Mouse (Mus musculus) urinary bladder, adult 18-20 months (tissue): ENCODE measurements around the gene Trim43a.
A peak's percentile ranks its signal among the peaks of the same experiment; 100 is the strongest.
"Not testable (repeated sequence)": the region's sequence is repeated elsewhere in the genome, so short reads cannot be mapped to it uniquely, and the experiment has no call there.

Experiments
- DNase-seq, 2 experiments: peaks; one replicate each; pipeline ENCODE4 v3.0.0; 2022; ENCODE audit warnings: low spot score in 2 of 2, mixed read lengths in 2 of 2

Trim43a gene

DNA sequence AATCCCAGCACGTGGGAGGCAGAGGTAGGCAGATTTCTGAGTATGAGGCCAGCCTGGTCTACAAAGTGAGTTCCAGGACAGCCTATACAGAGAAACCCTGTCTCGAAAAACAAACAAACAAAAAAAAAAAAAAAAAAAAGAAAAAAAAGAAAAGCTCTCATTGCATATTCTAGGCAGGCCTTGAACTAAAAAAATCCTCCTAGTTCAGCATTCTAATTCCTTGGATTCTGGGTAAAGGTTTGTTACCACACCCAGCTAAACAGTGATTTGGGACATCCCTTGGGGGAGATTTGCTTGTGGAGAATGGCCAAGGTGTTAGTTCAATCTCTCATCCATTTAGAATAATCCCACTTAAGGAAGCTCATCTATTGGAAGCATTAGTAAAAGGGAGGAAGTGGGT lies at the start of gene Trim43a:
Trim43a (plus strand) TSS at position 301 of the 400 bp plus-strand sequence.
- not testable (repeated sequence) for DNase-seq

DNA sequence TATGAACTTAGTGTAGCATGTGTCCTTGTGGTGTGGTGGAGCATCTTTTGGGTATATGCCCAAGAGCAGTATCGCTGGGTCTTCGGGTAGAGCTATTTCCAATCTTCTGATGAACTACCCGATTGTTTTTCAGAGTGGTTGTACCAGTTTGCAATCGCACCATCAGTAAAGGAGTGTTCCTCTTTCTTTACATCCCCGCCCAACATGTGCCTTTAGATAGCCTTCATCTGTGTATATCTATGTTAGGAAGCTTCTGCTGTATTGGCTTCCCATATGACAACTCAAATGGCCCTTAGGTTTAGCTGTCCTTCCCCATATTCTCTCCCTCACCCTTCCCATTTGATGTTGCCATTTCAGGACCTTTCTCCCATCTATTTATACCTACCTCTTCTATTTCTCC lies 46.6 kb upstream of the Trim43a start:
- no peak for DNase-seq

DNA sequence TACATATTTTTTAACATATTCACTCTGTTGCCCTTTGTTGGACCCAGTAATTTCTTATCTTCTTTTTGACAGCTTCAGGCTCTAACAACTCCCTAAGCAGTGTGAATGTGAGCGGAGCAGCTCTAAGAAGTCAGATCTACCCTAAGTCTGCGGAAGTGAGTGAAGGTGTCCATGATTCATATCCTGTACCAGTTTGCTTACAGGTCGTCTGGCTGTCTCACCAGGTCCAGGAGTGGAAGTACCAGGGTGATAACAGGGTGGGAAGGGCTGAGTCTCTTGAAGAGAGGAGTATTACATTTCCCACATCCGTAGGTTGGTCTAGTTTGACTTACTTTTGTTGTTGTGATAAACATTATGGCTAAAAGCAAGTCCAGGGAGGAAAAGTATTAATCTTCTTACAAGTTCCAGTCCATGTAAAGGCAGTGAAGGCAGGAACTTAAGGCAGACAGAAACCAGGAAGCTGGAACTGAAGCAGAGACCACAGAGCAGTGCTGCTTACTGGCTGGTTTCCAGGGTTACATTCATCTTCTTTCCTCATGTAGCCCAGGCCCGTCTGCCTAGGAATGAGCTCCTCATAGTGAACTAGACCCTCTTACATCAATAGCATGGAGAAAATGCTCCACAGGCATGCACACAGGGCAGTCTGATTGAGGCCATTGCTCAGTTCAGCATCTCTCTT lies 41.0 kb upstream of the Trim43a start:
- DNase-seq = no peak

DNA sequence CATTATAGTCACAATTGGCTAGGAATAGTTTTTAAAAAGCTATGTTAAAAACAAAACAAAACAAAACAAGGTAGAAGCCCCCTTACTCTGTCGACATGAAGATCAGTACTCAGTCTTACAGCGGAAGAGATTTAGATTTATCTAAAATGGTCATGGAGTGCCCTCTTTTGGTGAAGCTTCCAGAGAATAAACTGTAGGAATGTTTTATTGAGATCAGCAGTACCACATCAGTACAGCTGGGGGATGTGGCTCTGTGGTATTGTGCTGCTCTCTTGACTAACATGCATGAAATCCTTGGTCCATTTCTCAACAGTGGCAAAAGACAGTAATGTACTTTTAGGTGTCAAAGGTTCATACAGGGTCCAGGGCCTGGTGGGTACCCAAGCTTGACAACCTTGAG lies 37.9 kb upstream of the Trim43a start:
- no peak for DNase-seq

DNA sequence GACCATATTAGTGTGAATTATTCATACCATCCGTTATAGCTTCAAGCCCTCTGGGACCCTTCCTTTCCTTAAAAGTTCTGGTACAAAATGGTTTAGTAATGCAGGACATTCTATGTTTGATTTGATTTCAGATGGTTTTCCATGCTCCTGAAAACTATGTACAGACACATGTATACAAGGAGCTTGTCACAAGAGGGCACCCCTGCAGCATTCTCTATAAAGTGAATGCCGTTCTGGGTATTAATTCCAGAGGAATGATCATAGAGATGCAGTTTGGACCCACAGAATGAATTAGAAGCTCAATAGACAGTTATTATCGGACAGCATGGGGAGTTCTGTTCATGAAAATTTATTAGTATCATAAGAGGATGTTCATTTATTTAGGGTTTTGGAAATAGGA lies 35.2 kb upstream of the Trim43a start:
- DNase-seq = no peak

DNA sequence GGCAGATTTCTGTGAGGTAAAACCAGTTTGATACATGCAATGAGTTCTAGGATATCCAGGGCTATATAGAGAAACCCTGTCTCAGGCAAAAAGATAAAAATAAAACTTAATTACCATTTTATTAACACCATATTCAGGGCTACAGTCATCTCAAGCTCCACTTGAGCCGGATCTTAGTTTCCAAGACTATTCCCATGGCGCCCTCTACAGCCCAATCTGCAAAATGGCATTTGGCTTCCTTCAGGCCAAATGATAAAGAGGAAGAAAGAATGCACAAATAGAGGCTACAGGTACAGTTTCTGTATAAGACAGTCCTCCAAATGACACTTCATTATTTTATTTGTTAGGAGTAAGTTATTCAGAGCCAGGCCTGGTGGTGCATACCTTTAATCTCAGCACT lies 34.5 kb upstream of the Trim43a start:
- peak; percentile 20 to 28 for DNase-seq

DNA sequence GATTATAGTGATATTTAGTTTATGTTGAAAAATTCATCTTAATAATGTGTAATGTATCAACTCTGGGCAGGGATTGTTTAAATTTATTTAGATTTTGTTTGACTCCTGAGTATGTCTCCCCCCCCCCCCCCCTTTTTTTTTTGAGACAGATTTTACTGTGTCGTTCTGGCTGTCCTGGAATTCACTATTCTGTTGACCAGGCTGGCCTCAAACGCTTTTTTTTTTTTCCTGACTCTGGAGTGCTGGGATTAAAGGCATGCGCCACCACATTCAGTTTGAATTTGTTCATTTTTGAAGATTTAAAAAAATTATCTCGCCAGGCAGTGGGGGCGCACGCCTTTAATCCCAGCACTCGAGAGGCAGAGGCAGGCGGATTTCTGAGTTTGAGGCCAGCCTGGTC lies 34.0 kb upstream of the Trim43a start:
- DNase-seq = no peak

DNA sequence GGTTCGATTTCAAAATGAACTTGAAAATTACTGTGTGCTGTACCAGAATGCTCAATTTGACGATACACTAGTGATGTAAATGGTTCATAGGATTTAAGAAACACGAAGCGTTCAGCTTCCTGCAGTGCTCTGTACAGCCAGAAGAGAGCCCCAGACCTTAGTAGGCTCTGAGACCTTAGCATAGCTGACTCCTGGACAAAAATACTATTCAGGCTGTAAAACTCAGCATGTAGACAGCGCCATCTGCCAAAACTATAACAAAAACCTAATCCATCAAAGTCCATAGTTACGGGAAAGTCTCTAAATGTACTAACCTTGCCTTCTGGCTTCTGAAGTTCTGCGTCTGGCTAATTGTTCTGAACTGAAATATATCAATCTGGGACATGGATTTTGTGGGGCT lies 33.4 kb upstream of the Trim43a start:
- DNase-seq = no peak

DNA sequence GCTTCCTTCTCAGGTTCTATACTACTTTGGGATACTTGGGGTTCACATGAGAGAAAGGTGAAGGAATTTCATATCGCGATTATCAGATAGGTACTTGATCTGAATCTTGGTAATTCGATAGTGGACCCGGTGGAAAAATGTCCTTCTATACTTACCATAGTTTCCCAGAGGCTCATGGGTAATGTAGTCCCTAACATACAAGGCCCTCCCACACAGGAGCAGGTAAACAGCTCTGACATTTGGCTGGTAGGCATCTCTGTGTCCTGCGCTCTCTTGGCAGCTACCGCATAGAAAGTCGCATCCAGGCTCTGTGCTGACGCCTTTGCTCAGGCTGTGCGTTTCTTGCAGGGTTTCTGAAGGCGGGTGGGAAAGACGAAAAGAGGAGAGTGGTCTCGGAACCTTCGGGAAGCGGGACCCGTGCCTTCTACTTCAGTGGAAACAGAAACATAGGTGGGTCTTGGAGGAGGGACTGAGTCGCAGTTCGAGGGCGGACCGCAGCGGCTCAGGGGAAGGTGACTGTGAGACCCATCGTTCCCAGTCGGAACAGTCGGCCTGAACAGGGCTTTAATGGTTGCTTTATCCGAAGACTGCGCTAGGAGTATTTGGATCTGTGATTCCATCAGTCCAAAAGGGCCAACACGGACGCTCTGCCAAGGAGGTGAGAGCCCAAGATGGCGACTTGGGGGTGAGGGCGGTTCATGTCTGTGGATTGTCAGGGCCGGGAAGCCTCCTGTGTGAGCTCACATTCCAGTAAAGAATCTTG lies 32.7 kb upstream of the Trim43a start, which contains the start of gene Zfp949:
Zfp949 (plus strand) TSS at position 170 of the 763 bp plus-strand sequence.
- peak; percentile 62 to 65 for DNase-seq

DNA sequence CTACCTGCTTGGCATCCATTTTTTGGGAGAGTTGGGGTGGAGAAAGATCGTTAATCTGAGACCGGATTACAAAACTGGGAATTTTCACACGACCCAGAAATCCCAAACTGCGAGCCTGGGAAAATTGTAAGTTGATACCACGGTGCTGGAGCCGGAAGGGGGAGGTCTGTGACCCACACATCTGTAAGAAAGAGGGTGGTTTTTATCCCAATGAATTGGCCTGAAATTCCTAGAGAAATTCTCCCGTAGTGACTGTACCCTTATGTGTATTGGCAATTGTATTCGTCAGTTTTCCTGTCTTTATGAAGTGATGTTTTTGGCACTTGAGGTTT lies 32.1 kb upstream of the Trim43a start:
- DNase-seq = no peak

DNA sequence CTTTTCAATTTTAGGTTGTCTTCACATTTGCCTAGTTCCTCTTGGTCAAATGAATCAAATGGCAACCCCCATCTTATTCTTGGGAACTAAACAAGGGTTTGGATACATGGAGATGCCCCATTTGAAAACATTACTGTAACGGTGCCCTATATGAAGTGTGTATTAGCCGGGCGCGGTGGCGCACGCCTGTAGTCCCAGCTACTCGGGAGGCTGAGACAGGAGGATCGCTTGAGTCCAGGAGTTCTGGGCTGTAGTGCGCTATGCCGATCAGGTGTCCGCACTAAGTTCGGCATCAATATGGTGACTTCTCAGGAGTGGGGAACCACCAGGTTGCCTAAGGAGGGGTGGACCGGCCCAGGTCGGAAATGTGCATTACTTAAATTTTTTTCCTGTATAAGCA lies 27.6 kb upstream of the Trim43a start:
- no peak for DNase-seq

DNA sequence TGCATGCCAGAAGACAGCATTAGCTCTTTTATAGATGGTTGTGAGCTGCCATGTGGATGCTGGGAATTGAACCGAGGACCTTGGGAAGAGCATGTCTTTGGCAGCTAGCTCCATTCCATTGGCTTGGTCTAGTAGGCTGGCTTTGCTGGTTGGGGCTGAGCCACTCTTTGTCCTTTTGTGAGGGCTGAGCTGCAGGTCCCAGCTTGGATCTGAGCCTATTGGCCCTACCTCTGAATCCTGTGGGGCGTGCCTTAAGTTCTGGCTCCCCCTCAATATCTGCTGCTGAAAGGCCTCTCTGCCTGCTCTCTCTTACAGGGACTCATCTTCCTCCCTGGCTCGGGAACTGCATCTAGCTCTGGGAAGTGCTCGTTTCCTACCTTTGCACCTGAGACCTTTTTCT lies 22.5 kb upstream of the Trim43a start:
- DNase-seq = no peak

DNA sequence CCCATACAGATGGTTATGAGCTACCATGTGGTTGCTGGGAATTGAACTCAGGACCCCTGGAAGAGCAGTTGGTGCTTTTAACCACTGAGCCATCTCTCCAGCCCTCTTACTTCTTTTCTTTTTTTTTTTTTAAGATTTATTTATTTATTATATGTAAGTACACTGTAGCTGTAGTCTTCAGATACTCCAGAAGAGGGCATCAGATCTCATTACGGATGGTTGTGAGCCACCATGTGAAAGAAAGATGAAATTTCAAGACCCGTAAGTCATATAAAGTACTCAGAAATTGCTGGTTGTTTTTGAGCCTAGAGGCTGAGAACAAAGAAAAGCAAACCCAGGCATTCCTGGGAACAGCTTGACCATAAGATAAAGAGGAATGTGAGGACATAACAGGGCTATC lies 19.2 kb upstream of the Trim43a start:
- not testable (repeated sequence) for DNase-seq

DNA sequence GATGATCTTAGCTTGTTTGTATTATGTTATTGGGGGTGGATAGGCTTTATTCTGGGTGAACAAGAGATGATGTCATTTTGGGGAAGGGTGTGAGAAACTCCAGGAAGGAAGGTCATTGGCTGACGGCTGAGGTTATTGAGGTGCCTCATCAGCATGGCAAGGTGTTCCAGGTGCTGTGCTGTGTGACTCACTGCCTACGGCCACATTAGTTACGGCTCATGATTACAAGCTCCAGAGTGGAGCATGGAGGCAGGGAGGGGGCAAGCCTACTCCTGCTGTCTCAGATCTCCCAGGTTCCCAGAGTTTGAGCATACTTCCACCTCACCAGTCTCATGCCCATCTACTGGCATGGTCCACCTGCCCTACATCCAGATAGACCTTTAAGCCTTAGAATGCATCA lies 10.2 kb upstream of the Trim43a start:
- DNase-seq = not testable (repeated sequence)

DNA sequence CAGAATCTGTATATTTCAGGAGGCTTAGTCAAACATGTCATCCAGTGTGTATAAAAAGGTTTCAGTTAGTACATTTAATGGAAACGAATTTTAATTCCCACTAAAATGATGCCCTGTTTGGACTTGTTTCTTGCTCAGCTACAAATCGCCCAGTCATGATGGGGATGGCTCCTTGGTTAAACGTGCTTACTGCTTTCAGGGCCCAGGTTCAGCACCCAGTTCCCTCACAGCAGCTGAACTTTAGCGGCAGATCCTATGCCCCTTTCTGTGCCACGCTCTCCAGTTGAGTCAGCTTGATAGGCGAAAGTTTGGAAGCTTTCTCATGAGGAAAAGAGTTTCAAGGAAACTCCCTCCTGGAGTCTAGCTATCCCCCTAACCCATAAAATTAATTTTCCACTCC lies 13.0 kb downstream of the Trim43a start:
- not testable (repeated sequence) for DNase-seq

DNA sequence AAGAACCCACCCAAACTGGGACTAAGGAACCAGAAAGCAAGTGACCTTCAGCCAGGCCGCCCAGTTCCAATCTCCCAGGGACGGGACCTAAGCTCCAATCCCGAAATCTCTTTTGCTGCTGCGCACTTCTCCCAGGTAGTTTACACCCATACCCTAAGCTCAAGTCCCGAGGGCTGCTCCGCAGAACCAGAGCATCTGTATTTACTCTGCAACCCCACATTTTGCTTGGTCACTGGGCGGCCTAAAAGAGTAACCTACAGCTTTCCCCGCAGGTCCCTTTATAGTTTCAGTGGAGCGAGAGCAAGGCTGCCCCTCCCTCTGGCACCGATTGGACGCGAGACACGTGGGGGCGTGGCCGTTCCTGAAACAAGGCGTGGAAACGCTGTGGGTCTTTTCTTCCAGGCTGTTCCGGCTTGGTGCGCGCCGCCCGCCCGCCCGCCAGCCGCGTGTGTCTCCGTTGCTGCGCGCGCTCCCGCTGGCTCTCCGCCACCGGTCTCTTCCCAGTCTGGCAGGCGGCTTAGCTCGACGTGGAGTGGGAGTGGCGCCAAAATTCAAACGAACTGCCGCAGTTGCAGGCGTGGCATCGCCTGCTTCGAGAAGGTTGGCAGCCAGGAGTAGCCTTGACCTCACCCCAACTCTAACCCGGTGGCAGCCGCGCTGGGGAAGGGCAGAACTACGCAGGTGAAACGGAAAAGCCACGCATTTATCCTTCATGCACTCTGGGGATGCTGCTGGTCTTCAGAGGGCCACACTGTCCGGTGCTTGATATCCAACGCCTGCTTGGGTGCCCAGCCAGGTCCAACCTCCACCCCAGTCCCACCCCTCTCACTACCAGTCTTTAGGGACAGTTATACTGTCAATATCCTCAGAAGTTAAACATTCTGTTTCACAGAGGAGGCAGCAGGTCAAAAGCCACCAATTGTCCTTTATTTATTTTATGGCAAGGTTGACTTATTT lies 18.8 kb downstream of the Trim43a start:
- DNase-seq = peak; percentile 99

DNA sequence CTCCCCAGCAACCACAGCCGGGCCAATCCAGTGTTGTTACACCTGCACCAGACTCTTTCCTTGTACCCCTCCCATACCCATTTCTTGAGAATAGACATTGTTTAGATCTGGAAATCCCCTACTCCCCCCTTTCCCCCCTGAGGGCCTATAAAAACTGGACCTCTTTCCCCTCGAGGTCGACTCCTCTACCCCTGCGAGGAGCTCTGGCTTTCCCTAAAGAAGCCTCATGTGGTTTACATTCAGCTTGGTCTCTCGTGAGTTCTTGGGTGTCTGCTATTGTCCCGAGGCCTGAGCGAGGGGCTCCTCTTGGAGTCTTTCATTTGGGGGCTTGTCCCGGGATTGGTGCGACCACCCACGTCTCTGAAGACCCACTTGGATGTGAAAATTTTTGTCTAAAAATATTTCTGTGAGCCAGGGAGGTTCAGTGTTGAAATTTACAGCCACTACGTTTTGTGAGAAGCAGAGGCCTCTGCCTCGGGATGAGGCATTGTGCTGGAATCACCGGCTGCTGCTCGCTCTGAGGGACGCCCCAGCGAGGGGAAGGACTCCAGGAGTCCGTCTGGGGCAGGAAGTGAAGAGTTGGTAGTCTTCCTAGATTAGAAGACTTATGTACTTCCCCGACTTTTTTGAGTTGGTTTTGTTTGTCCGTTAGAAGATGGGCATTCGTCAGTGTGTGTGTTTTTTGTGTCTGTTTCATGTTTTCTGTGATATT lies 45.3 kb downstream of the Trim43a start:
- DNase-seq = not testable (repeated sequence)

DNA sequence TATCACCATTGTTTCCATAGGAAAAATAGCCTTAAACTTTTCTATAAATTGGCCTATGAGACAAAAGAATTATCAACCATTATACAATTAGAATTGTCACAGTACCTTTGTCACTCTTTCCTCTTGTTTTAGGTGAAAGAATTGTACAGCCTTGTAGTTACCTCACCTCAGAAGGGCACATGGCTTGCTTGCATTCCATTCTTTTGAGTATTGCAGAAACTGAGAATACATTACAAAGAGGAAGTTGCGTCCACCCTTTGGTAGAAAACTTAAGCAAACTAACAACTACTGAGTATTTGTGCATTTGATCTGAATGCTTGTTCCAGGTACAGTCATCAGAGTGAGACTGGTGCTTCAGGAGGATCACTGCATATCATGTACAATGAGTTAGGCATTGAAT lies 57.4 kb downstream of the Trim43a start:
- DNase-seq = not testable (repeated sequence)
